Mouse (Mus musculus): ENCODE results near the gene Pnpla1. TPM values are rescaled to one million over a fixed set of nuclear protein-coding genes. Genes with fewer than 3 reads are reported as not detected.

Gene Pnpla1
- polyA plus RNA-seq, 2 experiments: 2.7 to 4.5 TPM

- Histone ChIP-seq H3K27me3 (ENCODE audit: control insufficient read depth, insufficient read depth, low read length) (no peaks in the 10 kb centered on the region), H3K36me3 (ENCODE audit: control insufficient read depth, insufficient read depth, low read length) (no peaks in the 10 kb centered on the region), H3K4me1 (ENCODE audit: control insufficient read depth, insufficient read depth, low read length) (no peaks in the 10 kb centered on the region), H3K9me3 (ENCODE audit: control insufficient read depth, low read length) (no peaks in the 10 kb centered on the region), H3K9ac (ENCODE audit: low read depth, low read length, severe bottlenecking) (no peak overlapping the region), H3K4me2 (replicated peaks; ENCODE audit: low read depth, low read length, severe bottlenecking) (no peak overlapping the region), H3K27ac (replicated peaks; ENCODE audit: low read depth, low read length) (no peak overlapping the region), H3K4me3 (replicated peaks; ENCODE audit: low read length) (no peak overlapping the region)
- WGBS: 95% methylated on average over 1 of the region's 1 CpGs
- ATAC-seq (ENCODE audit: low FRiP score, low read depth): no peak
- no peak for TF ChIP-seq POLR2A (IDR thresholded peaks at IDR 0.05; ENCODE audit: borderline replicate concordance, extremely low read depth, insufficient read depth, insufficient read length)
- DNase-seq (ENCODE audit: low spot score): no peak
These were observed 58.3 kb downstream of the Pnpla1 start for GRCm38 (mm10) chr17:28916520-28916919.

DNA sequence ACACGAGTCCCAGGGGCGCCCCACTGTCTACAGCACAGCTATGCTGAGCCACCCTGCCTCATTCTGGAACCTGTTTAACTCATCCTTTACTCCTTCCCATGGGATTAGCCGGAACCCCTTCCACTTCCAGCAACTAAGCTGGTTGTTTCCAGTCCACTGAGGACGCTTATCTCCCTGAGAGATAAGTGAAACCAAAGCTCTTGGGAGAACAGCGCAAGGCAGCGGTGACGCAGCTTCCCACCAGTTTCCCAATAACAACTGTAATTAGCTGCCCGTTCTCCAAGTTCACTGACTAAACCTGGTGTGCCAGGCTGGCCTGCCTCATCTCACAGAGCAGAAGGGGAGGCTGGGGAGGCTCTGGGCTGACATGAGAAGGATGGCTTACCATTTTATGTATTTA lies 62.9 kb downstream of the Pnpla1 start:
- Histone ChIP-seq H3K9ac (ENCODE audit: low read depth, low read length, severe bottlenecking) (no peak overlapping the region), H3K36me3 (ENCODE audit: control insufficient read depth, insufficient read depth, low read length) (no peaks in the 10 kb centered on the region), H3K4me3 (replicated peaks; ENCODE audit: low read length) (no peak overlapping the region), H3K27me3 (ENCODE audit: control insufficient read depth, insufficient read depth, low read length) (no peaks in the 10 kb centered on the region), H3K9me3 (ENCODE audit: control insufficient read depth, low read length) (no peaks in the 10 kb centered on the region), H3K4me2 (replicated peaks; ENCODE audit: low read depth, low read length, severe bottlenecking) (no peak overlapping the region), H3K4me1 (ENCODE audit: control insufficient read depth, insufficient read depth, low read length) (no peaks in the 10 kb centered on the region), H3K27ac (replicated peaks; ENCODE audit: low read depth, low read length) (no peak overlapping the region)
- WGBS: 78% methylated on average over 8 of the region's 8 CpGs
- no peak for TF ChIP-seq POLR2A (IDR thresholded peaks at IDR 0.05; ENCODE audit: borderline replicate concordance, extremely low read depth, insufficient read depth, insufficient read length)
- ATAC-seq (ENCODE audit: low FRiP score, low read depth) (no peak), DNase-seq (ENCODE audit: low spot score) (no peak)

DNA sequence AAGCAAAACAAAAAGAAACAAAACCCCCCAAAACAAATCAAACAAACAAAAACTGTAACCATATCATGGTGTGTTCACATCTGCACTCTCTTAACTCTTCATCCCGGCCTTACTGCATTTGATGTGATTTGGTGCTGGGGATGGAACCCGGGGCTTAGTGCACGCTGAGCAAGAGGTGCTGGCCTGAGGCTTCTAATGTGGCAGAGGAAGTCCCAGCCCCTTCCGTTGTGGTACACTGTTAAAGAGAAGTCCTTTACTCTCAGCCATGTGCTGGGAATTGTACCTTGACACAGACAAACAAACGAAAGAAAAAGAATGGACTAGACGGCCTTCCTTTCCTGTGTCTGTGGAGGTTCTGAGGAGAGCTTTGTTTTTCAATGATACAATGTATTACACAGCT lies 63.9 kb downstream of the Pnpla1 start:
- no peak for ATAC-seq (ENCODE audit: low FRiP score, low read depth)
- no peak overlapping the region for H3K9ac ChIP-seq (ENCODE audit: low read depth, low read length, severe bottlenecking)
- 60% methylated on average over 6 of the region's 6 CpGs for WGBS
- TF ChIP-seq POLR2A (IDR thresholded peaks at IDR 0.05; ENCODE audit: borderline replicate concordance, extremely low read depth, insufficient read depth, insufficient read length): no peak
- no peaks in the 10 kb centered on the region for H3K9me3 ChIP-seq (ENCODE audit: control insufficient read depth, low read length)
- no peak overlapping the region for H3K27ac ChIP-seq (replicated peaks; ENCODE audit: low read depth, low read length)
- H3K36me3 ChIP-seq (ENCODE audit: control insufficient read depth, insufficient read depth, low read length): no peaks in the 10 kb centered on the region
- no peaks in the 10 kb centered on the region for H3K4me1 ChIP-seq (ENCODE audit: control insufficient read depth, insufficient read depth, low read length)
- no peaks in the 10 kb centered on the region for H3K27me3 ChIP-seq (ENCODE audit: control insufficient read depth, insufficient read depth, low read length)
- DNase-seq (ENCODE audit: low spot score): no peak
- H3K4me2 ChIP-seq (replicated peaks; ENCODE audit: low read depth, low read length, severe bottlenecking): no peak overlapping the region
- no peak overlapping the region for H3K4me3 ChIP-seq (replicated peaks; ENCODE audit: low read length)

- H3K4me1 ChIP-seq (ENCODE audit: control insufficient read depth, insufficient read depth, low read length): peaks cover 2% of the 10 kb centered on the region
- no peak overlapping the region for H3K4me2 ChIP-seq (replicated peaks; ENCODE audit: low read depth, low read length, severe bottlenecking)
- no peak overlapping the region for H3K4me3 ChIP-seq (replicated peaks; ENCODE audit: low read length)
- no peak for TF ChIP-seq POLR2A (IDR thresholded peaks at IDR 0.05; ENCODE audit: borderline replicate concordance, extremely low read depth, insufficient read depth, insufficient read length)
- H3K27ac ChIP-seq (replicated peaks; ENCODE audit: low read depth, low read length): no peak overlapping the region
- ATAC-seq (ENCODE audit: low FRiP score, low read depth): no peak
- 81% methylated on average over 8 of the region's 8 CpGs for WGBS
- H3K36me3 ChIP-seq (ENCODE audit: control insufficient read depth, insufficient read depth, low read length): no peaks in the 10 kb centered on the region
- no peak overlapping the region for H3K9ac ChIP-seq (ENCODE audit: low read depth, low read length, severe bottlenecking)
- no peak for DNase-seq (ENCODE audit: low spot score)
- H3K9me3 ChIP-seq (ENCODE audit: control insufficient read depth, low read length): no peaks in the 10 kb centered on the region
- no peaks in the 10 kb centered on the region for H3K27me3 ChIP-seq (ENCODE audit: control insufficient read depth, insufficient read depth, low read length)
These were observed 66.9 kb downstream of the Pnpla1 start for GRCm38 (mm10) chr17:28924957-28925595.

DNA sequence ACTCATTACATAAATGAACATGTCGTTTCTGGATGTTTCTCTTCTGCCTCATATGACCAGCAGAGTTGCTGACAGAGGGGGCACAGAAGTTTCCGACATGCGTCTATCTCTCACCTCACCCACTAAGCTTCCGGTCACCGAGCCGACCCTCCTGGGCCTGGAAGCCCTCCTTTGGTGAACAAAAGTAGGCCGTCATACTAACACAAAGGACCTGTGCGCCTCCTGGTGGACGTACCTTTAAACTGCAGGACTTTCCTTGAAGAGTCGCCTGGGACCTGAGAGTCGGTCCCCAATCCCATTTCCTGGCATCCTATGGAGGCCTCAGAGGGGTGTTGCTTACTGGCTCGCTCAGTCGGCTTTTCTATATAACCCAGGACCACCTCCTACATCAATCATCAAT lies 68.2 kb downstream of the Pnpla1 start:
- Histone ChIP-seq H3K27ac (replicated peaks; ENCODE audit: low read depth, low read length) (no peak overlapping the region), H3K4me2 (replicated peaks; ENCODE audit: low read depth, low read length, severe bottlenecking) (no peak overlapping the region), H3K4me1 (ENCODE audit: control insufficient read depth, insufficient read depth, low read length) (peaks cover 11% of the 10 kb centered on the region), H3K4me3 (replicated peaks; ENCODE audit: low read length) (no peak overlapping the region), H3K9me3 (ENCODE audit: control insufficient read depth, low read length) (no peaks in the 10 kb centered on the region), H3K27me3 (ENCODE audit: control insufficient read depth, insufficient read depth, low read length) (no peaks in the 10 kb centered on the region), H3K36me3 (ENCODE audit: control insufficient read depth, insufficient read depth, low read length) (no peaks in the 10 kb centered on the region), H3K9ac (ENCODE audit: low read depth, low read length, severe bottlenecking) (no peak overlapping the region)
- ATAC-seq (ENCODE audit: low FRiP score, low read depth) (no peak), DNase-seq (ENCODE audit: low spot score) (peak; percentile 81)
- no peak for TF ChIP-seq POLR2A (IDR thresholded peaks at IDR 0.05; ENCODE audit: borderline replicate concordance, extremely low read depth, insufficient read depth, insufficient read length)
- 14% methylated on average over 13 of the region's 13 CpGs for WGBS

Data from limb, embryonic 14.5 days (tissue).